Mouse (Mus musculus): ENCODE measurements around the gene Iqcb1. TPM values are rescaled to one million over a fixed set of nuclear protein-coding genes. Genes with fewer than 3 reads are reported as not detected.

Gene Iqcb1
- polyA plus RNA-seq, 1 experiment from 2014 or later: 64.6 TPM

DNA sequence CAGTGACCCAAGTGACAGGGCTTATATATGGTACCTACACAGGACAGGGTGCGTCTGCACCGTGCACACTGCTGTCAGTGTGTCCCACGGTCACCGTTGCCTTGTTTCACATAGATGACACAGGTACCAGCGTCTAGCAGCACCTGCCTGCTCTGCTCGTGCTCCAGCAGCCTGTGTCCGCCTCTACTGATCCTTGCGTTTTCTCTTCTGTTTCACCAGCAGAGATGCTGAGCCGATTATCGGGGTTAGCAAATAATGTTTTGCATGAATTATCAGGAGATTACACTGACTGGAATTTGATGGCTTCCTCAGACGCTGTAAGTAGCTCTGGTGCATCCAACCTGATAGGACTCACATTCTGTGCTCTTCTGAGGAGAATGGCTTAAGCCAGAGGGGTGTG, 57.7 kb downstream of the Iqcb1 start:
- H3K36me3 ChIP-seq (replicated peaks): peaks cover 33% of the 10 kb centered on the region
- H3K9me3 ChIP-seq: no peaks in the 10 kb centered on the region
- H3K4me3 ChIP-seq: no peak overlapping the region
- DNase-seq (ENCODE audit: extremely low spot score, low spot score): no peak
- 93% methylated on average over 11 of the region's 11 CpGs for WGBS
- peaks cover 8% of the 10 kb centered on the region for H3K4me1 ChIP-seq
- H3K27me3 ChIP-seq (ENCODE audit: poor library complexity, severe bottlenecking): no peaks in the 10 kb centered on the region
- no peak overlapping the region for H3K27ac ChIP-seq

DNA sequence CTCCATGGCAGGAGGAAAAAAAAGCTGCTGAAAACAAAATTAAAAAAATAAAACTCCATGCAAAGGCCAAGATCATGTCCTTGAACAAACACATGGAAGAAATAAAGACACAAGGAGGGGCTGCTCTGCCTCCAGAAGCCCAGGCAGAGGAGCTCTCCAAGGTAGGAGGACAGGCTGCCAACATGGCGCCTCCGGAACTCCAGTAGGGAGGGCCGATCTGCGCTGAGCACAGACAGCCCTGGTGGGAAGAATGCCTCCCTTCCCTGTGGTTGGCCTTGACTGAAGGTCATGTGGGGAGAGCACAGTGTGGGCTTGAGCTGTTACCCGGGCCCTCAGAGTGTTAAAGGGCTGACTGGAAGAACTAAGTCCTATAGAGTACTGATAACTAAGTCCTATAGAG, 59.4 kb downstream of the Iqcb1 start:
- no peak overlapping the region for H3K4me3 ChIP-seq
- no peak overlapping the region for H3K27ac ChIP-seq
- 90% methylated on average over 5 of the region's 5 CpGs for WGBS
- H3K9me3 ChIP-seq: no peaks in the 10 kb centered on the region
- DNase-seq (ENCODE audit: extremely low spot score, low spot score): no peak
- peaks cover 48% of the 10 kb centered on the region for H3K36me3 ChIP-seq (replicated peaks)
- no peaks in the 10 kb centered on the region for H3K27me3 ChIP-seq (ENCODE audit: poor library complexity, severe bottlenecking)
- peaks cover 7% of the 10 kb centered on the region for H3K4me1 ChIP-seq

DNA sequence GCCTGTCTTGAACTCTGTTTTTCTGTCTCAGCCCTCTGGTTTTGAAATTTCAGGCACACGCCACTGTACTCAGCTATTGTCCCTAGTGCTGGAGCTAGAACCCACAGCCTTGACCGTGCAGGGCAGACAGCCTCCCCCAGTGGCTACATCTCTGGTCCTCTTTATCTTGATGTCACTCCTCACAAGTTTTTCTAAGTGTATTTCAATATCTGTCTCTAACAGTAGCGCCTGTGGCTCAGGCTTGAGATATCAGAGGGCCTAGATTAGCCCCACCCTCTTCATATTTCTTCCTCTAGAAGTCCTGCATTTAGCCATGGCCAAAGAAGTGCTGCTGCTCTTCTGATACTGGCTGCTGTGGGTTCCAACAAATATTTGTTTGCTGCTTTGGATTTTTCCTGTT, 62.4 kb downstream of the Iqcb1 start:
- Histone ChIP-seq H3K36me3 (replicated peaks) (peaks cover 73% of the 10 kb centered on the region), H3K9me3 (no peaks in the 10 kb centered on the region), H3K27ac (no peak overlapping the region), H3K4me1 (no peaks in the 10 kb centered on the region), H3K27me3 (ENCODE audit: poor library complexity, severe bottlenecking) (no peaks in the 10 kb centered on the region), H3K4me3 (no peak overlapping the region)
- no peak for DNase-seq (ENCODE audit: extremely low spot score, low spot score)
- 95% methylated on average over 3 of the region's 3 CpGs for WGBS

DNA sequence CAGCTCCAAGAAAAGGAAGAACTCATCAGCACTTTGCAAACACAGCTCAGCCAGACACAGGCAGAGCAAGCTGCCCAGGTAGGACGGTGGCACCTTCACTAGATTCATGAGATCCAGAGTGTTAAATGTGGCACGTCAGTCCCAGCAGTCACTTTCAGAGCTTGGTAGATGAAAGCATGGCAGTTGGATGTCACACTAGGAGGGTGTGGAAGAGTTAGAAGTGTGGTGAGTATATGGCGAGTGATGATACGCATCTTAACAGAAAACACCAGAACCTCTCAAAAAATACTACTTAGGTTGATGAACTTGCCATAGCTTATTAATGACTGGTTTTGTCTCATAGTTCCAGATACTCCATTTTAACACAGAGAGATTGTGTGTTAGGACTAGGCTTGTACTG, 63.2 kb downstream of the Iqcb1 start:
- WGBS: 94% methylated on average over 4 of the region's 4 CpGs
- Histone ChIP-seq H3K27ac (no peak overlapping the region), H3K4me3 (no peak overlapping the region), H3K36me3 (replicated peaks) (peaks cover 73% of the 10 kb centered on the region), H3K27me3 (ENCODE audit: poor library complexity, severe bottlenecking) (no peaks in the 10 kb centered on the region), H3K9me3 (no peaks in the 10 kb centered on the region), H3K4me1 (no peaks in the 10 kb centered on the region)
- no peak for DNase-seq (ENCODE audit: extremely low spot score, low spot score)

DNA sequence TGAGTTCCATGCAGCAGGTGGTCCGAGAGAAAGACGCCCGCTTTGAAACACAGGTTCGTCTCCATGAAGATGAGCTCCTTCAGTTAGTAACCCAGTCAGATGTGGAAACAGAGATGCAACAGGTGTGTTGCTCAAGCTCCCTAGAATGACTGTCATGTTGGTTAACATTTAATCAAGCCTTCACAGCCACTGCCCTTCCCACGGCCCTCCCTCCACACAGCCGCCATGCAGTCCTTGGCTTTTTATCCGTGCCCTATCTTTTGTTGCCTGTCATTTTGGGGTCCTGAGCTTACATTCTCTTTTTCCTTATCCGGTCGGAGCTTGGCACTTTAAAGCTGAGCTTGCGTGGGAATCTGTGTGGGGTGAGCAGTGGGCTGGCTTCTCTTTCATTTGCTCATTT, 65.1 kb downstream of the Iqcb1 start:
- Histone ChIP-seq H3K4me1 (no peaks in the 10 kb centered on the region), H3K27me3 (ENCODE audit: poor library complexity, severe bottlenecking) (no peaks in the 10 kb centered on the region), H3K4me3 (no peak overlapping the region), H3K27ac (no peak overlapping the region), H3K9me3 (no peaks in the 10 kb centered on the region), H3K36me3 (replicated peaks) (peaks cover 81% of the 10 kb centered on the region)
- 91% methylated on average over 10 of the region's 10 CpGs for WGBS
- DNase-seq (ENCODE audit: extremely low spot score, low spot score): no peak

DNA sequence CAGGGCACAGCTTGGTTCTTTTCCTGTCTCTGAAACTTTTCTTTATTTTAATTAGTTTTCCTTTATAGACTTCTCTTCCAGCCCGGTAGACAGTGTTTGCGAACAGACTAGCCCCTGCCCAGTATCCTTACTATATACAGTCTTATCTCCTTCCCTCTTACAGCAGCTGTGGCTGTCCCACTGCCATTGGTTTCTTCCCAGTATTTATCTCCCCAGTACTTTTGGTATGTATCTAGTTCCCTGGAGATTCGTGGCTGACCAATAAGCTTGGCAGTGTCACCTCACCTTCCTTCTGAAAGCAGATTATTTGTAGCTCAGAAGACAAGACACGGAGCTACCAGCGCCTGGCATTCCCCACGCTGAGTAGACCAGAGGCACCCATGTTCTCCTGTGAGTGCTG, 68.5 kb downstream of the Iqcb1 start:
- H3K36me3 ChIP-seq (replicated peaks): peaks cover 84% of the 10 kb centered on the region
- no peaks in the 10 kb centered on the region for H3K4me1 ChIP-seq
- no peaks in the 10 kb centered on the region for H3K27me3 ChIP-seq (ENCODE audit: poor library complexity, severe bottlenecking)
- no peak for DNase-seq (ENCODE audit: extremely low spot score, low spot score)
- H3K9me3 ChIP-seq: no peaks in the 10 kb centered on the region
- H3K27ac ChIP-seq: no peak overlapping the region
- H3K4me3 ChIP-seq: no peak overlapping the region
- WGBS: 94% methylated on average over 6 of the region's 6 CpGs

DNA sequence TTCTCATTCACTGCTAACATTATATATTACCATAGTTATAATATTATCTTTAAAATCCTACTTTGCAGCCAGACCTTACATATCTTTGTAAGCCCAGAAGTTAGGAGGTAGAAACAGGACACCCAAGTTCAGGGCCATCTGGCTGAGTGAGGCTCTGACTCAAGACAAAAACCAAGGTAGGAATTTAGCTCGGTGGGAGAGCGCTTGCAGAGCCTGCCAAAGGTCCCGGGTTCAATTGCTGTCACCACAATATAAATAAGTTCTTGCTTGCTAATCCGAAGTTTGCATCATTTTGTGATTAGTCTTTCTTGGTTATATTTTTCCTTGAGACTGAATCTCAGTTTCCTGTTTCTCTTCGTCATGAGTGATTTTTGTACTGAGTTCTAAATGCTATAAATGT, 75.0 kb downstream of the Iqcb1 start:
- no peaks in the 10 kb centered on the region for H3K9me3 ChIP-seq
- H3K27ac ChIP-seq: no peak overlapping the region
- H3K4me1 ChIP-seq: no peaks in the 10 kb centered on the region
- 91% methylated on average over 5 of the region's 5 CpGs for WGBS
- no peak overlapping the region for H3K4me3 ChIP-seq
- H3K27me3 ChIP-seq (ENCODE audit: poor library complexity, severe bottlenecking): no peaks in the 10 kb centered on the region
- peaks cover 65% of the 10 kb centered on the region for H3K36me3 ChIP-seq (replicated peaks)
- DNase-seq (ENCODE audit: extremely low spot score, low spot score): no peak

DNA sequence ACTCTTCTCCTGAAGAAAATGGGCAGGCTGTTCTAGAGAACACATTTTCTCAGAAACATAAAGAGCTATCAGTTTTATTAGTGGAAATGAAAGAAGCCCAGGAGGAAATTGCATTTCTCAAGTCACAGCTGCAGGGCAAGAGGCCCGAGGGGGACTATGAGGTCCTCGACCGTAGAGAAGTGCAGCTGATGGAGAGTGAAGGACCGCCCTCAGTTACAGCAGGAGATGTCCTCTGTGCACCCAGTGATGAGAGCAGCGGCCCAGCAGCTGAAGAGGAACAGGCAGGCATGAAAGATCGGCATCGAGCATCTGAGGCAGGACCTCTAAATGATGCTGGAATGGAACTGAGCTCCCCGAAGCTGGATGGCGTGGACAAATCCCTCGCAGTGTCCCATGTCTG, 83.7 kb downstream of the Iqcb1 start:
- WGBS: 91% methylated on average over 10 of the region's 10 CpGs
- Histone ChIP-seq H3K36me3 (replicated peaks) (peaks cover 76% of the 10 kb centered on the region), H3K27me3 (ENCODE audit: poor library complexity, severe bottlenecking) (no peaks in the 10 kb centered on the region), H3K4me3 (no peak overlapping the region), H3K4me1 (no peaks in the 10 kb centered on the region), H3K9me3 (no peaks in the 10 kb centered on the region), H3K27ac (no peak overlapping the region)
- no peak for DNase-seq (ENCODE audit: extremely low spot score, low spot score)

DNA sequence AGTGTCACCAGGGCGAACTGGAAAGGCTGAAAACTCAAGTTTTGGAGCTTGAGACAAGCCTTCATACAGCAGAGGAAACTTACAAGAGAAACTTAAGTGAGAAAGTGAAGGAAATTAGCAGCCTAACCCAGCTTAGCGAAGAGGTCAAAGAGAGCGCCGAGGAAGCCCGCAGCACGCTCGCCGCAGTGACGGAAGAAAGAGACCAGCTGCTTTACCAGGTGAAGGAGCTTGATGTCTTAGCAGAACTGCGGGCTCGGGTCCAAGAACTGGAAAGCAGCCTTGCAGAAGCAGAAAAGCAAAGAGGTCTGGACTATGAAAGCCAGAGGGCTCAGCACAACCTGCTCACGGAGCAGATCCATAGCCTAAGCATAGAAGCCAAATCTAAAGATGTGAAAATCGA, 84.1 kb downstream of the Iqcb1 start:
- WGBS: 96% methylated on average over 13 of the region's 13 CpGs
- Histone ChIP-seq H3K36me3 (replicated peaks) (peaks cover 78% of the 10 kb centered on the region), H3K27me3 (ENCODE audit: poor library complexity, severe bottlenecking) (no peaks in the 10 kb centered on the region), H3K4me1 (no peaks in the 10 kb centered on the region), H3K4me3 (no peak overlapping the region), H3K27ac (no peak overlapping the region), H3K9me3 (no peaks in the 10 kb centered on the region)
- no peak for DNase-seq (ENCODE audit: extremely low spot score, low spot score)

DNA sequence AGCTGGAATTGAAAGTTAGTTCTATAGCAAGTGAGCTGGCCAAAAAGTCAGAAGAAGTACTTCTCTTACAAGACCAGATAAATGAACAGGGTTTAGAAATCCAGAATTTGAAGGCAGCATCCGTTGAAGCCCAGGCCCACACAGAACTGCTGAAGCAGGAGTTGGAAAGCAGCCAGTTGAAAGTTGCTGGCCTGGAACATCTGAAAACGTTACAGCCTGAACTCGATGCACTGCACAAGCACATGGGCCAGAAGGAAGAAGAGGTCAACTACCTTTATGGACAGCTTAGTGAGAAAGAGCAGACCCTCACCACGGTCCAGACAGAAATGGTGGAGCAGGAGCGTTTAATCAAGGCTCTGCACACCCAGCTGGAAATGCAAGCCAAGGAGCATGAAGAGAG, 86.0 kb downstream of the Iqcb1 start:
- Histone ChIP-seq H3K9me3 (no peaks in the 10 kb centered on the region), H3K4me3 (no peak overlapping the region), H3K27me3 (ENCODE audit: poor library complexity, severe bottlenecking) (no peaks in the 10 kb centered on the region), H3K36me3 (replicated peaks) (peaks cover 79% of the 10 kb centered on the region), H3K4me1 (no peaks in the 10 kb centered on the region), H3K27ac (no peak overlapping the region)
- WGBS: 91% methylated on average over 5 of the region's 5 CpGs
- DNase-seq (ENCODE audit: extremely low spot score, low spot score): no peak

DNA sequence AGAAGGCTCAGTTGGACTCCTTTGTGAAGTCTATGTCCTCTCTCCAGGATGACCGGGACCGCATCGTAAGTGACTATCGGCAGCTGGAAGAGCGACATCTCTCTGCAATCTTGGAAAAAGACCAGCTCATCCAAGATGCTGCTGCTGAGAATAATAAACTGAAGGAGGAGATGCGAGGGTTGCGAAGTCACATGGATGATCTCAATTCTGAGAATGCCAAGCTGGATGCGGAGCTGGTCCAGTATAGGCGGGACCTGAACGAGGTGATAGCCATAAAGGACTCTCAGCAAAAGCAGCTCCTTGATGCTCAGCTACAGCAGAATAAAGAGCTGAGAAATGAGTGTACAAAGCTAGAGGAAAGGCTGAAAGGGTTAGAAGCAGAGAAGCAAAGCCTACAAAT, 90.3 kb downstream of the Iqcb1 start:
- no peak for DNase-seq (ENCODE audit: extremely low spot score, low spot score)
- 96% methylated on average over 10 of the region's 10 CpGs for WGBS
- H3K27ac ChIP-seq: no peak overlapping the region

DNA sequence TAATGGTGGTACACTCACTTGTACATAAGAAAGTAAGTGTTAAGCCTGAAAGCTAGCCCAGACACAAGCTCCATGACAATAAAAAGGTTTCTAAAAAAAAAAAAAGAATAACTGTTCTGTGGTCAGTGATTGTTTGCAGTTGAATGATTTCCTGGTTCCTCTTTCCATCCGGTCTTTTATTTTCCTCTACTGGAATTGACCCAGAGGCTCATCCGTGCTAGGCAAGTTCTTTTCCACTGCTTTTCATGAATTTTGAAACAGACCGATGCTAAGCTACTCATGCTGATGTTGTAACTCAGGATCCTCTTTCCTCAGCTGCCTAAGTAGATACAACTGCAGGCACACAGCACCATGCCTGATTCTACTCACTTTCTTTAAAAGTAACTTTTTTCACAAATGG, 92.2 kb downstream of the Iqcb1 start:
- Histone ChIP-seq H3K4me1 (no peaks in the 10 kb centered on the region), H3K27me3 (ENCODE audit: poor library complexity, severe bottlenecking) (no peaks in the 10 kb centered on the region), H3K9me3 (no peaks in the 10 kb centered on the region), H3K36me3 (replicated peaks) (peaks cover 72% of the 10 kb centered on the region), H3K4me3 (no peak overlapping the region), H3K27ac (no peak overlapping the region)
- DNase-seq (ENCODE audit: extremely low spot score, low spot score): no peak
- WGBS: 93% methylated on average over 3 of the region's 3 CpGs

More for the DNA sequence above, 90.3 kb downstream of the Iqcb1 start:
- no peaks in the 10 kb centered on the region for H3K4me1 ChIP-seq
- H3K36me3 ChIP-seq (replicated peaks): peaks cover 80% of the 10 kb centered on the region
- no peak overlapping the region for H3K4me3 ChIP-seq
- H3K27me3 ChIP-seq (ENCODE audit: poor library complexity, severe bottlenecking): no peaks in the 10 kb centered on the region
- no peaks in the 10 kb centered on the region for H3K9me3 ChIP-seq

DNA sequence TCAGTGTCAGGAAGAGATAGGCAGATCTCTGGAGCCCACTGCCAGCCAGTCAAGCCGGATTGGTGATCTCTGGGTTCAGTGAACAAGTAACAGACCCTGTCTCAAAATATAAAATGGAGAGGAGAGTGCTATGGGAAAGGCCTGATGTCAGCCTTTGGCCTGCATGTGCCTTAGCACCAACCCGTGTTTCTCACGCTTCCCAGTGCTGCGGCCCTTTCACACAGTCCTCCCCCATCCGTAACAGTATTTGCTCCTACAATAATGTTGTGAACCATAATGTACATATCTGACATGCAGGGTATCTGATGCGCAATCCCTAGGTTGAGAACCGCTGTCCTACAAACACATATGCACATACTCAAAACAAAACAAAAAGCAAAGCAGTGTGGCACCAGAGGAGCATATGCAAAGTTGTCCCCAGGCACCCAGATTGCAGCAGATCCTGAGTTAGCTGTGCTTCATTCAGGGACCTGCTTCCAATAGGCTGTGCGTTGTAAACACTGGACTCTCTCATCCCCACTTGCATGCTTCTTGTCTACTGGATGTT, 93.0 kb downstream of the Iqcb1 start:
- DNase-seq (ENCODE audit: extremely low spot score, low spot score): no peak
- Histone ChIP-seq H3K4me3 (no peak overlapping the region), H3K9me3 (no peaks in the 10 kb centered on the region), H3K36me3 (replicated peaks) (peaks cover 72% of the 10 kb centered on the region), H3K4me1 (no peaks in the 10 kb centered on the region), H3K27ac (no peak overlapping the region), H3K27me3 (ENCODE audit: poor library complexity, severe bottlenecking) (no peaks in the 10 kb centered on the region)
- 90% methylated on average over 8 of the region's 8 CpGs for WGBS

DNA sequence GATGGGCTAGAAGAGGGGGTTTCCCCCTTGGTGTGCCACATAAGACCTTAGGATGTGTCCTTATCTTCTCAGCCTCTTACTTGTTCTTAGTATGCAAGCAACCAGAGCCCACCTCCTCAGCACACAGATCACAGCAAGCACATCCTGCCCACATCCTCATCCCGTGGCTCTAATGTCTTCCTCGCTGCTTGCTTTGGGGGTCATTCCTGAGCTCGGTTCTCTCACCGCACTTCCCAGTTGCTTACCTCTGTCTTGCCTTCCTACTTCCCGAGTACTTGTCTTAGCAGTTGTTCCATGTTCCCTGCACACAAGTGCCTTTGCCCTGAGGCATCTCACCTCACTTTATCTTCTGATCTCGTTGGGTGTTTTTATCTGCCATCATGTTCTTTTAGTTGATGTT, 93.8 kb downstream of the Iqcb1 start:
- WGBS: 92% methylated on average over 6 of the region's 6 CpGs
- H3K27ac ChIP-seq: no peak overlapping the region
- H3K4me3 ChIP-seq: no peak overlapping the region
- peaks cover 72% of the 10 kb centered on the region for H3K36me3 ChIP-seq (replicated peaks)
- no peaks in the 10 kb centered on the region for H3K9me3 ChIP-seq
- no peaks in the 10 kb centered on the region for H3K4me1 ChIP-seq
- H3K27me3 ChIP-seq (ENCODE audit: poor library complexity, severe bottlenecking): no peaks in the 10 kb centered on the region
- no peak for DNase-seq (ENCODE audit: extremely low spot score, low spot score)
